Mouse (Mus musculus) G1E-ER4 (cell line): ENCODE results near the gene Olfr311. TPM values are rescaled to one million over a fixed set of nuclear protein-coding genes. Genes with fewer than 3 reads are reported as not detected.
"Not testable (repeated sequence)": the region's sequence is repeated elsewhere in the genome, so short reads cannot be mapped to it uniquely, and the experiment has no call there.

ENCODE experiments used
- GATA1 ChIP-seq: IDR thresholded peaks from one replicate; pipeline ENCODE4 v1.8.0; 2012; ENCODE audit warnings: low read length, inconsistent platforms
- polyA plus RNA-seq: library from polyadenylated mRNA; stranded (reverse); fragments of >175 nt; gene quantifications from 2 replicates; pipeline ENCODE4 v1.2.3, GENCODE M21; 2012

Olfr311 gene
- not detected in 2 replicates for polyA plus RNA-seq

- TF ChIP-seq GATA1, result not testable (repeated sequence)
Observed at GRCm38 (mm10) chr11:58838951-58839350, at the start of gene Olfr311. Olfr311 (plus strand) TSS chr11:58839251.

- TF ChIP-seq GATA1, result no peak
Observed at GRCm38 (mm10) chr11:58789532-58789931, 49.5 kb upstream of the Olfr311 start.

- TF ChIP-seq GATA1, result no peak
Observed at GRCm38 (mm10) chr11:58790053-58790452, 49.0 kb upstream of the Olfr311 start.

GRCm38 (mm10) chr11:58790646-58791045 lies 48.4 kb upstream of the Olfr311 start:
- no peak for TF ChIP-seq GATA1

- TF ChIP-seq GATA1, result no peak
Observed at GRCm38 (mm10) chr11:58795856-58796255, 43.2 kb upstream of the Olfr311 start.

GRCm38 (mm10) chr11:58796850-58797249 lies 42.2 kb upstream of the Olfr311 start:
- no peak for TF ChIP-seq GATA1

GRCm38 (mm10) chr11:58799747-58800146 lies 39.3 kb upstream of the Olfr311 start:
- TF ChIP-seq GATA1, result no peak

GRCm38 (mm10) chr11:58801558-58802228 lies 37.4 kb upstream of the Olfr311 start, which contains the start of gene Fam183b:
Fam183b (minus strand) TSS chr11:58801960.
- no peak for TF ChIP-seq GATA1

GRCm38 (mm10) chr11:58803871-58804270 lies 35.2 kb upstream of the Olfr311 start:
- TF ChIP-seq GATA1, result no peak

- no peak for TF ChIP-seq GATA1
Observed at GRCm38 (mm10) chr11:58804393-58804792, 34.7 kb upstream of the Olfr311 start.

- TF ChIP-seq GATA1, result no peak
Observed at GRCm38 (mm10) chr11:58812001-58812400, 27.1 kb upstream of the Olfr311 start.

- TF ChIP-seq GATA1, result not testable (repeated sequence)
Observed at GRCm38 (mm10) chr11:58814700-58815099, 24.4 kb upstream of the Olfr311 start, which contains the start of gene Olfr313. Olfr313 (plus strand) TSS chr11:58815000.

GRCm38 (mm10) chr11:58815676-58816075 lies 23.4 kb upstream of the Olfr311 start:
- no peak for TF ChIP-seq GATA1

- not testable (repeated sequence) for TF ChIP-seq GATA1
Observed at GRCm38 (mm10) chr11:58828937-58829336, 10.1 kb upstream of the Olfr311 start, which contains the start of gene Olfr312. Olfr312 (plus strand) TSS chr11:58829237.

GRCm38 (mm10) chr11:58829764-58830163 lies 9.3 kb upstream of the Olfr311 start:
- no peak for TF ChIP-seq GATA1

GRCm38 (mm10) chr11:58846919-58847461 lies 7.9 kb downstream of the Olfr311 start, which contains the start of gene Gm12258:
Gm12258 (plus strand) TSS chr11:58847158.
- TF ChIP-seq GATA1, result no peak

GRCm38 (mm10) chr11:58847636-58848035 lies 8.6 kb downstream of the Olfr311 start:
- no peak for TF ChIP-seq GATA1
